Mouse (Mus musculus): ENCODE measurements around the gene Tbl3. TPM values are rescaled to one million over a fixed set of nuclear protein-coding genes. Genes with fewer than 3 reads are reported as not detected.

Gene Tbl3
- polyA plus RNA-seq, 1 experiment from 2014 or later: 45.9 TPM

- Histone ChIP-seq H3K27ac (ENCODE audit: poor library complexity, severe bottlenecking) (no peak overlapping the region), H3K4me1 (replicated peaks) (peaks cover 28% of the 10 kb centered on the region), H3K27me3 (replicated peaks) (peaks cover 47% of the 10 kb centered on the region), H3K9ac (no peak overlapping the region), H3K9me3 (replicated peaks) (no peaks in the 10 kb centered on the region), H3K4me2 (no peak overlapping the region), H3K36me3 (peaks cover 14% of the 10 kb centered on the region), H3K4me3 (no peak overlapping the region)
- no peak for ATAC-seq (ENCODE audit: insufficient number of reproducible peaks, low FRiP score)
- 81% methylated on average over 5 of the region's 5 CpGs for WGBS
Observed at GRCm38 (mm10) chr17:24692385-24692784, 15.1 kb downstream of the Tbl3 start.

- H3K4me1 ChIP-seq (replicated peaks): peaks cover 22% of the 10 kb centered on the region
- no peak for ATAC-seq (ENCODE audit: insufficient number of reproducible peaks, low FRiP score)
- WGBS: under 1% methylated on average over 41 of the region's 55 CpGs
- peak within 1 kb of the TSS; percentile 86 for H3K4me2 ChIP-seq
- H3K4me3 ChIP-seq: peak within 1 kb of the TSS; percentile 57
- H3K9ac ChIP-seq: peak within 1 kb of the TSS; percentile 64
- H3K36me3 ChIP-seq: peaks cover 14% of the 10 kb centered on the region
- no peak within 1 kb of the TSS for H3K27ac ChIP-seq (ENCODE audit: poor library complexity, severe bottlenecking)
- peaks cover 66% of the 10 kb centered on the region for H3K27me3 ChIP-seq (replicated peaks)
- H3K9me3 ChIP-seq (replicated peaks): no peaks in the 10 kb centered on the region
Observed at GRCm38 (mm10) chr17:24689251-24690081, 18.0 kb downstream of the Tbl3 start, which contains the start of gene Syngr3. Gene Syngr3, minus strand, starts transcription at chr17:24689955.

- no peak overlapping the region for H3K27ac ChIP-seq (ENCODE audit: poor library complexity, severe bottlenecking)
- WGBS: 19% methylated on average over 23 of the region's 23 CpGs
- no peaks in the 10 kb centered on the region for H3K9me3 ChIP-seq (replicated peaks)
- H3K9ac ChIP-seq: 0 out of 2 replicates have a peak overlapping the region, but pooled peaks have one; percentile 30
- H3K27me3 ChIP-seq (replicated peaks): peaks cover 63% of the 10 kb centered on the region
- peaks cover 22% of the 10 kb centered on the region for H3K4me1 ChIP-seq (replicated peaks)
- no peak for ATAC-seq (ENCODE audit: insufficient number of reproducible peaks, low FRiP score)
- peaks cover 6% of the 10 kb centered on the region for H3K36me3 ChIP-seq
- peak overlapping the region; percentile 61 for H3K4me2 ChIP-seq
- peak overlapping the region; percentile 36 for H3K4me3 ChIP-seq
Observed at GRCm38 (mm10) chr17:24687599-24687998, 19.9 kb downstream of the Tbl3 start.

- peak; percentile 67 for ATAC-seq (ENCODE audit: insufficient number of reproducible peaks, low FRiP score)
- Histone ChIP-seq H3K9ac (peak overlapping the region; percentile 30; the same call in 1 of the 2 replicates), H3K9me3 (replicated peaks) (no peaks in the 10 kb centered on the region), H3K4me3 (peak overlapping the region; percentile 36), H3K4me2 (peak overlapping the region; percentile 61), H3K4me1 (replicated peaks) (peaks cover 22% of the 10 kb centered on the region), H3K36me3 (peaks cover 6% of the 10 kb centered on the region), H3K27ac (ENCODE audit: poor library complexity, severe bottlenecking) (no peak overlapping the region), H3K27me3 (replicated peaks) (peaks cover 59% of the 10 kb centered on the region)
- 2% methylated on average over 25 of the region's 25 CpGs for WGBS
Observed at GRCm38 (mm10) chr17:24687146-24687595, 20.3 kb downstream of the Tbl3 start.

- H3K4me1 ChIP-seq (replicated peaks): peaks cover 22% of the 10 kb centered on the region
- H3K27ac ChIP-seq (ENCODE audit: poor library complexity, severe bottlenecking): no peak overlapping the region
- H3K36me3 ChIP-seq: peaks cover 10% of the 10 kb centered on the region
- H3K9ac ChIP-seq: no peak overlapping the region
- 25% methylated on average over 16 of the region's 16 CpGs for WGBS
- 0 out of 2 replicates have a peak overlapping the region, but pooled peaks have one; percentile 2 for H3K4me3 ChIP-seq
- ATAC-seq (ENCODE audit: insufficient number of reproducible peaks, low FRiP score): peak; percentile 48; the same call in 1 of the 2 replicates
- H3K4me2 ChIP-seq: peak overlapping the region; percentile 53
- no peaks in the 10 kb centered on the region for H3K9me3 ChIP-seq (replicated peaks)
- H3K27me3 ChIP-seq (replicated peaks): peaks cover 58% of the 10 kb centered on the region
Observed at GRCm38 (mm10) chr17:24686514-24686913, 20.9 kb downstream of the Tbl3 start.

GRCm38 (mm10) chr17:24677500-24678080, 29.9 kb downstream of the Tbl3 start:
- Histone ChIP-seq H3K9me3 (replicated peaks) (no peaks in the 10 kb centered on the region), H3K4me2 (no peak overlapping the region), H3K27me3 (replicated peaks) (no peaks in the 10 kb centered on the region), H3K4me3 (no peak overlapping the region), H3K27ac (ENCODE audit: poor library complexity, severe bottlenecking) (no peak overlapping the region), H3K4me1 (replicated peaks) (peaks cover 25% of the 10 kb centered on the region), H3K36me3 (peaks cover 62% of the 10 kb centered on the region), H3K9ac (no peak overlapping the region)
- ATAC-seq (ENCODE audit: insufficient number of reproducible peaks, low FRiP score): no peak
- WGBS: 89% methylated on average over 24 of the region's 24 CpGs

- 92% methylated on average over 5 of the region's 5 CpGs for WGBS
- no peak overlapping the region for H3K9ac ChIP-seq
- peaks cover 55% of the 10 kb centered on the region for H3K36me3 ChIP-seq
- no peaks in the 10 kb centered on the region for H3K27me3 ChIP-seq (replicated peaks)
- no peak overlapping the region for H3K27ac ChIP-seq (ENCODE audit: poor library complexity, severe bottlenecking)
- no peak for ATAC-seq (ENCODE audit: insufficient number of reproducible peaks, low FRiP score)
- no peaks in the 10 kb centered on the region for H3K9me3 ChIP-seq (replicated peaks)
- H3K4me3 ChIP-seq: no peak overlapping the region
- no peak overlapping the region for H3K4me2 ChIP-seq
- H3K4me1 ChIP-seq (replicated peaks): peaks cover 32% of the 10 kb centered on the region
Observed at GRCm38 (mm10) chr17:24676877-24677276, 30.6 kb downstream of the Tbl3 start.

GRCm38 (mm10) chr17:24676187-24676586, 31.3 kb downstream of the Tbl3 start:
- Histone ChIP-seq H3K9me3 (replicated peaks) (no peaks in the 10 kb centered on the region), H3K4me1 (replicated peaks) (peaks cover 39% of the 10 kb centered on the region), H3K4me3 (no peak overlapping the region), H3K36me3 (peaks cover 49% of the 10 kb centered on the region), H3K27ac (ENCODE audit: poor library complexity, severe bottlenecking) (no peak overlapping the region), H3K27me3 (replicated peaks) (no peaks in the 10 kb centered on the region), H3K9ac (no peak overlapping the region), H3K4me2 (no peak overlapping the region)
- WGBS: 67% methylated on average over 2 of the region's 2 CpGs
- ATAC-seq (ENCODE audit: insufficient number of reproducible peaks, low FRiP score): no peak

GRCm38 (mm10) chr17:24674277-24674676, 33.2 kb downstream of the Tbl3 start:
- peaks cover 49% of the 10 kb centered on the region for H3K4me1 ChIP-seq (replicated peaks)
- H3K9me3 ChIP-seq (replicated peaks): no peaks in the 10 kb centered on the region
- no peaks in the 10 kb centered on the region for H3K27me3 ChIP-seq (replicated peaks)
- WGBS: 60% methylated on average over 7 of the region's 7 CpGs
- 0 out of 2 replicates have a peak overlapping the region, but pooled peaks have one; percentile 0 for H3K9ac ChIP-seq
- H3K36me3 ChIP-seq: peaks cover 30% of the 10 kb centered on the region
- ATAC-seq (ENCODE audit: insufficient number of reproducible peaks, low FRiP score): no peak
- H3K27ac ChIP-seq (ENCODE audit: poor library complexity, severe bottlenecking): no peak overlapping the region
- no peak overlapping the region for H3K4me3 ChIP-seq
- H3K4me2 ChIP-seq: no peak overlapping the region

- ATAC-seq (ENCODE audit: insufficient number of reproducible peaks, low FRiP score): no peak
- Histone ChIP-seq H3K4me1 (replicated peaks) (peaks cover 55% of the 10 kb centered on the region), H3K27ac (ENCODE audit: poor library complexity, severe bottlenecking) (no peak overlapping the region), H3K27me3 (replicated peaks) (no peaks in the 10 kb centered on the region), H3K36me3 (peaks cover 9% of the 10 kb centered on the region), H3K9ac (no peak overlapping the region), H3K4me2 (peak overlapping the region; percentile 26), H3K4me3 (no peak overlapping the region), H3K9me3 (replicated peaks) (no peaks in the 10 kb centered on the region)
- WGBS: 25% methylated on average over 5 of the region's 5 CpGs
Observed at GRCm38 (mm10) chr17:24672141-24672540, 35.3 kb downstream of the Tbl3 start.

GRCm38 (mm10) chr17:24671346-24671745, 36.1 kb downstream of the Tbl3 start:
- H3K27me3 ChIP-seq (replicated peaks): no peaks in the 10 kb centered on the region
- no peak for ATAC-seq (ENCODE audit: insufficient number of reproducible peaks, low FRiP score)
- H3K36me3 ChIP-seq: peaks cover under 1% of the 10 kb centered on the region
- peak overlapping the region; percentile 97; the same call in 1 of the 2 replicates for H3K4me3 ChIP-seq
- peaks cover 55% of the 10 kb centered on the region for H3K4me1 ChIP-seq (replicated peaks)
- H3K27ac ChIP-seq (ENCODE audit: poor library complexity, severe bottlenecking): no peak overlapping the region; the same call in 1 of the 2 replicates
- no peaks in the 10 kb centered on the region for H3K9me3 ChIP-seq (replicated peaks)
- peak overlapping the region; percentile 98; the same call in 1 of the 2 replicates for H3K9ac ChIP-seq
- 65% methylated on average over 5 of the region's 5 CpGs for WGBS
- H3K4me2 ChIP-seq: peak overlapping the region; percentile 90
